Mouse (Mus musculus) small intestine, adult 2 months (tissue): ENCODE measurements at regions not wholly inside any gene's neighbourhood (a gene's known extent, or its start where the extent isn't known, plus 50 kb on each side); places are given as distances from the start of the nearest gene placed in this dataset.

ENCODE experiments used
- CTCF ChIP-seq: fragments of 200-500 bp; IDR thresholded peaks from 2 replicates; pipeline ENCODE4 v1.5.1; 2012; ENCODE audit warnings: low read depth, mild to moderate bottlenecking, control low read depth, inconsistent platforms, low read length, moderate library complexity, mixed read lengths; ENCODE audit not compliant: insufficient replicate concordance, insufficient read length; ENCODE audit errors: extremely low read depth
- POLR2A ChIP-seq: fragments of 200-500 bp; IDR thresholded peaks from 2 replicates; pipeline ENCODE4 v1.6.1; 2012; ENCODE audit warnings: low read depth, mild to moderate bottlenecking, control low read depth, inconsistent platforms, low read length, moderate library complexity

DNA sequence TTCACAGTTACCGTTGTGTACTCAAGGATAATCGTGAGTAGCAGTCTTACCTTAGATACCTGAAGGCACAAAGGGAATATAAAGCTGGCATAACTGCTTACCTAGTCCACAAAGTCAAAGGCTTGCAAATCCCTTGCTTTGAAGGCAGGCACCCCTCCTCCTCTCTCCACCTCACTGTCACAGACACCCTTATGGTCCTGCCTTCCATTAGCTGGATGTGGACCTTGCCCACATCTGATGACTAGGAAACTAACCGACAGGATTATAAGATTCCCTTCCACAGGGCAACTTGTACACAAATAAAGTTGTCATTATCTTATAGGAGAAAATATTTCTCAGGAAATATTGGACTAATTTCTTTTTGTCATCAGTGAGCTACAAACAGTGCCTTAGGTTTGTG lies 114.4 kb upstream of the Atp2b1 start:
- TF ChIP-seq POLR2A (no peak), CTCF (no peak)
